Mouse (Mus musculus) E14TG2a.4 (cell line): ENCODE data around the gene Ern1.

ENCODE experiments used
- H3K27me3 ChIP-seq: 2 replicates; pipeline ENCODE4 v1.6.1; 2014; ENCODE audit warnings: low read length, control low read depth; ENCODE audit not compliant: insufficient read depth
- H3K36me3 ChIP-seq: 2 replicates; pipeline ENCODE4 v1.6.1; 2014; ENCODE audit warnings: low read length, control low read depth; ENCODE audit not compliant: insufficient read depth
- H3K4me1 ChIP-seq: replicated peaks from 2 replicates; pipeline ENCODE4 v1.6.1; 2014; ENCODE audit warnings: low read depth, low read length, control low read depth
- H3K4me3 ChIP-seq: replicated peaks from 2 replicates; pipeline ENCODE4 v1.5.1; 2014; ENCODE audit warnings: mild to moderate bottlenecking, low read length
- H3K9me3 ChIP-seq: 2 replicates; pipeline ENCODE4 v1.6.1; 2014; ENCODE audit warnings: low read length, control low read depth
- CTCF ChIP-seq: conservative IDR thresholded peaks from 2 replicates; pipeline ENCODE4 v1.5.1; 2014; ENCODE audit warnings: low read length
- NANOG ChIP-seq: IDR thresholded peaks from 2 replicates; pipeline ENCODE4 v1.6.1; 2014; ENCODE audit warnings: borderline replicate concordance, low read length, mixed read lengths
- POU5F1 ChIP-seq: IDR thresholded peaks from 2 replicates; pipeline ENCODE4 v1.6.1; 2014; ENCODE audit warnings: low read length, borderline replicate concordance

Ern1 gene

GRCm38 (mm10) chr11:106440318-106440717, 47.3 kb downstream of the Ern1 start:
- TF ChIP-seq CTCF: no peak
- TF ChIP-seq NANOG: no peak
- TF ChIP-seq POU5F1: no peak
- Histone ChIP-seq H3K4me3 (no peak overlapping the region), H3K27me3 (no peaks in the 10 kb centered on the region), H3K4me1 (no peaks in the 10 kb centered on the region), H3K9me3 (no peaks in the 10 kb centered on the region), H3K36me3 (no peaks in the 10 kb centered on the region)

DNA sequence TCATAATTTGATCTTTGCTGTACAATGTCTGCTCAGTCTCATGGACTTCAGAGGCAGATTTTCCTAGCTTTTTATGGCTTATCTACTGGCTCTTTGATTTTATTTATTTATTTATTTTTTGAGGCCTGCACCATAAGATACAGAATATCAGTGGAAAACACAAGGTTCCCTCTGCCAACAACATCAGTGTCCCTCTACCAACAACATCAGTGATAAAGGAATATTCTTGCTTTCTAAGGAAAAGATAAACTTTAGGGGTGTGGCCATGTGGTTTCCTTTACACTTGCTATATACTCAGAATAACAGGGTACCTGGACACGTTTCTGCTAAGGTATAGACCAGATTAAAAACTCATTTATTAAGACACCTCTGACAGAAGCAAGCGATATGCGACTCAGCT, 48.3 kb downstream of the Ern1 start:
- Histone ChIP-seq H3K27me3 (no peaks in the 10 kb centered on the region), H3K36me3 (no peaks in the 10 kb centered on the region), H3K4me1 (no peaks in the 10 kb centered on the region), H3K4me3 (no peak overlapping the region), H3K9me3 (no peaks in the 10 kb centered on the region)
- TF ChIP-seq NANOG (no peak), CTCF (no peak), POU5F1 (no peak)

DNA sequence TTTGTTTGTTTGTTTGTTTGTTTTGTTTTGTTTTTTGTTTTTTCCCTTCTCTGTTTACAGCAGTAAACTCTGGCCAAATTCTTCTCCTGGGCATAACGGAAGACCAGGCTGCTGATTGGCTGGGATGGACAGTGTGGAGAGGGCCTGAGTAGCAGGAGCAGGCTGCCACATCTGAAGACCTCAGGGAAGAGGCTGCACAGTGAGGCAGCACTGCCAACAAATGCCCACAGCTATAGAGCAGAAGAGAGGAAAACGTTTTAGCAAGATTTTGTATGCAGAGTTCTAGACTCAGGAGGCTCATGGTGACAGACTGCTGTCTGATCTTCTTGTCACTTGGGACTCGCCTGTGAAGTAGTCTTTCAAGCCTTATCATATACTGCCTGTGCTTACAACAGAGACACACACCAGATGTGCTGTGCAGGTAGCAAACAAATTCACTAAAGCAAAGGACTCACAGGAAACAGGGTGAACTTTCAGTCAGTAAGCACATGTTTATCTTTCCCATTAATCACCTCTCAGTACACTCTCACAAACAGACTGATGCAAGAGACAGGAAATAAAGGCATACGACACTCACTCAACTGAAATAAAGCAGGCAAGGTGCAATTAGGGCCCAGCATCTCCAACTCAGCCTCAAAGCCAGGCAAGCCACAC, 49.0 kb downstream of the Ern1 start:
- Histone ChIP-seq H3K27me3 (no peaks in the 10 kb centered on the region), H3K4me3 (no peak overlapping the region), H3K9me3 (no peaks in the 10 kb centered on the region), H3K4me1 (no peaks in the 10 kb centered on the region), H3K36me3 (no peaks in the 10 kb centered on the region)
- TF ChIP-seq CTCF (no peak), POU5F1 (no peak), NANOG (no peak)

GRCm38 (mm10) chr11:106437543-106437942, 50.1 kb downstream of the Ern1 start:
- Histone ChIP-seq H3K27me3 (no peaks in the 10 kb centered on the region), H3K9me3 (no peaks in the 10 kb centered on the region), H3K4me1 (no peaks in the 10 kb centered on the region), H3K36me3 (no peaks in the 10 kb centered on the region), H3K4me3 (no peak overlapping the region)
- TF ChIP-seq CTCF (no peak), POU5F1 (no peak), NANOG (no peak)

DNA sequence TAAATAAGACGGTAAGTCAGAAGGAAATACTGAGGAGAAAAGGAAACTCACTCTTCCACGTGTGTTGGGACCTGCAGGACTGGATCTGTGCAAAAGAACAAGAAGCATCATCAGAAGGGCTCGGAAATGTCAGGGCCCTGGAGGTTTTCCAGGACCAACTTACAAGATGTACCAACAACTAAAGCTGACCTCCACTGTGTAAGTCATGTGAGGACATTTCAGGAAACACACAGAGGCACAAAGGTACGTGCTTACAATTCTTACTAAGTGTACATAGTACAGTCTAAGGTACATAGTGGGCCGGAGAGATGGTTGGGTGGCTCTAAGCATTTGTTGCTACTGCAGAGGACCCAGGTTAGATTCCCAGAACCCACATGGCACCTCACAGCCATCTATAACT, 50.6 kb downstream of the Ern1 start:
- no peaks in the 10 kb centered on the region for H3K27me3 ChIP-seq
- H3K4me1 ChIP-seq: no peaks in the 10 kb centered on the region
- no peak for TF ChIP-seq POU5F1
- no peak for TF ChIP-seq NANOG
- no peak for TF ChIP-seq CTCF
- no peaks in the 10 kb centered on the region for H3K9me3 ChIP-seq
- no peaks in the 10 kb centered on the region for H3K36me3 ChIP-seq
- H3K4me3 ChIP-seq: no peak overlapping the region

DNA sequence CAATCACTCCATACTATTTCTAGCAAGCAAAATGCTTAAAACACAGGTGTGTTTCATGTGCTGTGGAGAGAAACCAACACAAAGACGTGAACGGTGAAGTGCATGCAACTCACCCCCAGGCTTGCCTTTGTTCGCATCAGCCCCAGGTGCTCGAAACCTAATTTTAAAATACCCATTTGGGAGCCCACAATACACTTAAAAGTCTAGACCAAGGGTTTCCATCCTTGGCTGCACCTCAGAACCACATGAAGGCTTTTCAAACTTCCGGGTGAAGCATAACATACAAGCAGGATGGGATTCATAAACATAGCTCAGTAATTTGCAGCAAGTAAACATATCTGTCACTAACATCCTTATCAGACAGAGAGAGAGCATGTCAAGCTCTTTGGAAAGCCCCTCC, 57.3 kb downstream of the Ern1 start:
- no peak for TF ChIP-seq CTCF
- TF ChIP-seq NANOG: no peak
- no peak for TF ChIP-seq POU5F1
- Histone ChIP-seq H3K27me3 (no peaks in the 10 kb centered on the region), H3K4me3 (no peak overlapping the region)

GRCm38 (mm10) chr11:106429689-106430088, 58.0 kb downstream of the Ern1 start:
- TF ChIP-seq POU5F1 (no peak), NANOG (no peak), CTCF (no peak)
- peaks cover 3% of the 10 kb centered on the region; the same call in 1 of the 2 replicates for H3K36me3 ChIP-seq
- H3K4me1 ChIP-seq: no peaks in the 10 kb centered on the region
- H3K9me3 ChIP-seq: no peaks in the 10 kb centered on the region
- no peak overlapping the region for H3K4me3 ChIP-seq
- no peaks in the 10 kb centered on the region for H3K27me3 ChIP-seq

More for the DNA sequence above, 57.3 kb downstream of the Ern1 start:
- no peaks in the 10 kb centered on the region for H3K9me3 ChIP-seq
- no peaks in the 10 kb centered on the region for H3K4me1 ChIP-seq
- peaks cover 3% of the 10 kb centered on the region; the same call in 1 of the 2 replicates for H3K36me3 ChIP-seq

GRCm38 (mm10) chr11:106428556-106428955, 59.1 kb downstream of the Ern1 start:
- Histone ChIP-seq H3K27me3 (no peaks in the 10 kb centered on the region), H3K4me3 (no peak overlapping the region), H3K4me1 (no peaks in the 10 kb centered on the region), H3K9me3 (no peaks in the 10 kb centered on the region), H3K36me3 (peaks cover 5% of the 10 kb centered on the region)
- TF ChIP-seq CTCF (no peak), NANOG (no peak), POU5F1 (no peak)

DNA sequence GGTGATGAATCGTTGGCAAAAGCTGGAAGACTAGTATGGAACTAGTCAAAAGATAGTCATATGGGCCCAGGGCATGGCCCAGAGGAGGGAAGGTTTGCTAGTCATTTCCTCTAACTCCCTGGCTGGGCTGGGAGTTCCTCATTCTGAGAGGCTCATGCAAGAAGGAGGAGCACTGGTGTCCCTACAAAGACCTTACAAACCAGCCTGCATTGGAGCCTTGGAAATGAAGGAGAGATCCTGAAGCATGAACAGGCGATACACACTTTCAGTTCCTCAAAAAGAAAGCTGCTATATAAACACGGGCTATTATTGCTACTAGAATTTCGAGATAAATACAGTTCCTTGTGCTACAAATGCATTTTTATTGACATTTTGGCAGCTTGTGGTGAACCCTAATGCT, 59.5 kb downstream of the Ern1 start:
- H3K9me3 ChIP-seq: no peaks in the 10 kb centered on the region
- H3K27me3 ChIP-seq: no peaks in the 10 kb centered on the region
- H3K4me3 ChIP-seq: no peak overlapping the region
- TF ChIP-seq NANOG (no peak), CTCF (no peak), POU5F1 (no peak)
- no peaks in the 10 kb centered on the region for H3K4me1 ChIP-seq
- H3K36me3 ChIP-seq: peaks cover 10% of the 10 kb centered on the region

DNA sequence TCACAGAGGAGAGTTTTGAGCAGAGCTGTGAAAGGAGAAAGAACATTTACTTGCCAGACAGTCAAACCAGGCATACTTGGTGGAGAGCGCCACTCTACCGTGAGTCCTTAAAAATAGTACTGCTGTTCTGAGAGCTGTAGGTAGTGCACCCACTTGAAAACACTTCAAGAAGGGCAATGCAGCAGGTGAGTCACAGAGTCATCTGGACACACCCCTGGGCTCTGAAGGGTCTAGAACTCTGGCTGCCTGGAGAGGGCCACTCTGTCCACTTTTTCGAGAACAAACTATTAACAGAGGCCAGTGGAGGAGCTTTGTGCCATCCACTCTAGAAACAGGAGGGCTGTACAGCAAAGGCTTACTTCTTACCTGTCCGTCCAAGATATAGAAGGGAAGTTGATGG, 61.2 kb downstream of the Ern1 start:
- TF ChIP-seq NANOG: no peak
- no peak for TF ChIP-seq CTCF
- TF ChIP-seq POU5F1: no peak
- Histone ChIP-seq H3K4me3 (no peak overlapping the region), H3K27me3 (no peaks in the 10 kb centered on the region), H3K4me1 (no peaks in the 10 kb centered on the region), H3K36me3 (peaks cover 18% of the 10 kb centered on the region), H3K9me3 (no peaks in the 10 kb centered on the region)
